Mouse (Mus musculus) kidney, postnatal 0 days (tissue): ENCODE measurements around the gene Nckap5. TPM values are rescaled to one million over a fixed set of nuclear protein-coding genes. Genes with fewer than 3 reads are reported as not detected.

Experiments
- ATAC-seq: fragments of 200-750 bp; cut with Nextera tagmentation; replicated peaks from 2 replicates; pipeline ENCODE4 v1.8.0; 2017; ENCODE audit warnings: low read depth, moderate number of reproducible peaks, moderate TSS enrichment, moderate library complexity; ENCODE audit not compliant: low FRiP score
- DNase-seq: peaks from one replicate; pipeline ENCODE4 v3.0.0-alpha.2; 2016; ENCODE audit warnings: low spot score
- H3K27ac ChIP-seq: fragments of 300-500 bp; sonication (generic); 2 replicates; pipeline ENCODE4 v1.5.1; 2014; ENCODE audit warnings: mild to moderate bottlenecking
- H3K27me3 ChIP-seq: fragments of 300-500 bp; sonication (generic); 2 replicates; pipeline ENCODE4 v1.6.1; 2014; ENCODE audit warnings: low read length, mixed read lengths; ENCODE audit not compliant: insufficient read depth
- H3K36me3 ChIP-seq: fragments of 300-500 bp; sonication (generic); 2 replicates; pipeline ENCODE4 v1.6.1; 2014; ENCODE audit warnings: low read length, mixed read lengths; ENCODE audit not compliant: insufficient read depth
- H3K4me1 ChIP-seq: fragments of 300-500 bp; sonication (generic); replicated peaks from 2 replicates; pipeline ENCODE4 v1.6.1; 2014; ENCODE audit warnings: antibody characterized with exemption, low read length, mixed read lengths; ENCODE audit not compliant: insufficient read depth
- H3K4me2 ChIP-seq: fragments of 300-500 bp; sonication (generic); 2 replicates; pipeline ENCODE4 v1.6.1; 2014; ENCODE audit warnings: mild to moderate bottlenecking, low read length, moderate library complexity, mixed read lengths
- H3K4me3 ChIP-seq: fragments of 300-500 bp; sonication (generic); replicated peaks from 2 replicates; pipeline ENCODE4 v1.5.1; 2014; ENCODE audit warnings: low read depth, low read length
- H3K9ac ChIP-seq: fragments of 300-500 bp; sonication (generic); 2 replicates; pipeline ENCODE4 v1.6.1; 2014; ENCODE audit warnings: low read depth, low read length
- H3K9me3 ChIP-seq: fragments of 300-500 bp; sonication (generic); replicated peaks from 2 replicates; pipeline ENCODE4 v1.6.1; 2016; ENCODE audit warnings: low read length, inconsistent platforms, mixed read lengths
- CTCF ChIP-seq: IDR thresholded peaks from 2 replicates; pipeline ENCODE4 v1.5.1; 2016; ENCODE audit warnings: antibody characterized with exemption, low read depth, mild to moderate bottlenecking, moderate library complexity
- WGBS: fragments of 180-500 bp; shearing (Covaris S2); extraction: QIAGEN DNeasy Blood & Tissue Kit; methylation state at CpG from one replicate; pipeline ENCODE4 v1.1.7; 2014; 5-methylcytosine and 5-hydroxymethylcytosine counted together
- polyA plus RNA-seq: library from polyadenylated mRNA; unstranded; fragments of >200 nt; fragmentation: Nextera tagmentation; extraction: Ambion mirVana; gene quantifications from 2 replicates; pipeline ENCODE4 v1.2.1, GENCODE M21; 2015

Gene Nckap5
- polyA plus RNA-seq, 1 experiment from 2014 or later: 4.0 TPM

DNA sequence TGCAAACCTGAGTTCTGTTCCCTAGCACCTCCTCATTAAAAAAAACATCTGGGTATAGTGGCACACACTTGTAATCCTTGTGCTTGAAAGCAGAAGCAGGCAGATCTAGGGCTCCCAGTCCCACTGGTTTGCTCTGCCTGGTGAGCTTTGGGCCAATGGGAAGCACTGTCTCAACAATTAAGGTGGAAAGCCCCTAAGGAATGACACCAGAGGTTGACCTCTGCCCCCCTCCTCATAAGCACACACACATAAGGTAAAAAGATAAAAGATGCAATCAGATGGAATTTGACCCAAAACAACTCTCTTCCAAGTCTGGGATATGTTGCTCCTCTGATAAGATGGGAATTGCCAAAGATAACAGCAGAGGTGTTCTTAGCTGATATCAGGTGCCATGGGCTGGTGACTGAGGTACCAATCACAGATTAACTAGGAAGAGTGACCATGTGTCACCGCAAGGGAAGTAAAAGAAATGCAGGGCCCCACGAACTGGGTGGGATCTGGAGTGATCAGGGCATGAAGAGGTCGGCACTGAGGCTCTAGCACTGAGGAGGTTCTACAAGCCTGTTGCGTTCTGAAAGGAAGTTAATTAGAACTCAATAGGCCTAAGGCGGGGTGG, 110.8 kb downstream of the Nckap5 start:
- Histone ChIP-seq H3K9me3 (no peaks in the 10 kb centered on the region), H3K4me3 (no peak overlapping the region), H3K9ac (no peak overlapping the region), H3K4me2 (no peak overlapping the region), H3K27ac (no peak overlapping the region), H3K27me3 (no peaks in the 10 kb centered on the region), H3K36me3 (no peaks in the 10 kb centered on the region), H3K4me1 (no peaks in the 10 kb centered on the region)
- TF ChIP-seq CTCF: no peak
- DNase-seq (no peak), ATAC-seq (no peak; the same call in 1 of the 2 replicates)
- 56% methylated on average over 5 of the region's 5 CpGs for WGBS

DNA sequence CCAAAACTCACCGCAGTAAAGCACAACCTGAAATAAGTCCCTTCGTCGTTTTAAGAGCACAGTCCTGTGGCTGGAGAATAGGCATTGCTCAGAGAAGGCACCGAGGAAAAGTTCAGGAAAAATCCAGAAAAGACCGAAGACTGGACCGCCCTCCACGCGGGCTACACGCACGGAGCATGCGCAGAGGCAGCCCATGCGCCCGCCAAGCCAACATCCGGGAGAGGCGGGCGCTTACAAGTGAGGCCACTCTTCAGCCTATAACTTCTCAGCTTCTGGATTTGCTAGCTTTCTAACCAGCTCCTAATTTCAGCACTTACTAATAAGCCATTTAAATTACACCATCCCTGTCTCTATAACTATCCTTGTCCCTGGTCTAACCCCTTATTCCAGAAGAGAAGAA, 124.0 kb downstream of the Nckap5 start:
- Histone ChIP-seq H3K4me1 (no peaks in the 10 kb centered on the region), H3K27ac (no peak overlapping the region), H3K4me2 (no peak overlapping the region), H3K27me3 (no peaks in the 10 kb centered on the region), H3K4me3 (no peak overlapping the region), H3K9me3 (no peaks in the 10 kb centered on the region), H3K36me3 (no peaks in the 10 kb centered on the region), H3K9ac (no peak overlapping the region)
- DNase-seq: no peak
- no peak for ATAC-seq
- WGBS: 95% methylated on average over 16 of the region's 16 CpGs
- TF ChIP-seq CTCF: no peak

DNA sequence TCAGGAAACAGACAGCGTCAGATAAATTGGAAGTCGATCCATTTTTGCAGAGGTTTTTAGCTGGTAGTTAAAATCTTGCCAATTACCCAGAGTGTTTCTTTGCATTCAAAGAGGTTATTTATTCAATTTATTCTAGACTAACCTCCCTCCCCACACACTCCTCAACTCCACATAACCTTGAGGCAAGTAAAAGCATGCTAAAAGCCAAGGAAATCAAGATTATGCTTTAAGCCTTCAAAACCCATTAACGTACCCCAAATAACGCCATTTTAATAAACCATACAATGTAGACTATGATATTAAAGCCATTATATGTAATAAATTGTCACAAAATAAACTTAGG, 129.7 kb downstream of the Nckap5 start:
- Histone ChIP-seq H3K4me1 (no peaks in the 10 kb centered on the region), H3K9ac (no peak overlapping the region), H3K36me3 (no peaks in the 10 kb centered on the region), H3K27ac (no peak overlapping the region), H3K9me3 (no peaks in the 10 kb centered on the region), H3K4me3 (no peak overlapping the region), H3K4me2 (no peak overlapping the region), H3K27me3 (no peaks in the 10 kb centered on the region)
- WGBS: 85% methylated on average over 4 of the region's 4 CpGs
- DNase-seq (no peak), ATAC-seq (no peak)
- TF ChIP-seq CTCF: no peak

DNA sequence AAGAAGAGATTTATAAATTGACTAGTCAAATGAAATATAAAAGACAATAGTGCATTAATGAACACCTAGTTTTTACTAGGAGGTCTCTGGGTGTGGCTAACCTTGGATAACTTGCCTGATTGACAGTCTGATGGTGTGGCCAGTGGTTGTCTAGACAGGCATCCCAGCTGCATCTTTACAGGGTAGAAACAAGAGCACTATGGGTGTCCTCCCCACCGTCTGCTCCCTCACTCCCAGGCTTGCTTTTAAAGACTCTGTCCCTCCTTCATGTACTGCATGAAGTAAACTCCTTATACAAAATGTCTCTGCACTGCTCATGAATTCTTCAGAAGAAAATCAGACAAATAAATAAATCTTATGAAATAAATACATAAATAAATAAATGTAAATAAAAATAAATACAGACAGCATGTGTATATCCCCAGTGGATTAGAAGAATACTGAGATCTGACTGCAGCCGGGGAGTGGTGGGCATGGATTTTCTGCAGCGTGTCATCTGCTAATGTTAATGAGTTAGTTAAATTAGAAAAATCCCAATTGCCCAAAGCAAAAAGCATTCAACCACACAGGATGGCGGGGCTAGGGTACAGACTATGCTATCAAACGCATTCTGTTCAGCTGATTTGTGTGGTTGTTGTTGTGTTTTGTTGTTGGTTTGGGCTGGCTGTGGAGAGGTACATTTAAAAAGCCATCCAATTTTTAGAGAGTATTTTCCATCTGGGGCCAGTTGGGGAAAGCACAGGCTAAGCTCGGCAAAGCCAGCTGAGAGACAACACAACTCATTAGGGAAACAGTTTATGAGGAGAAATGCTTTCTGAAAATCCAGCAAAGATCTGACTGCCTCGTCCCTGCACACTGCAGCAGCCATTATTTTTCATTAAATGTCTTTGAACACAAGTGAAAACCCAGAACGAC, 130.3 kb downstream of the Nckap5 start:
- H3K9ac ChIP-seq: no peak overlapping the region
- no peaks in the 10 kb centered on the region for H3K9me3 ChIP-seq
- no peak overlapping the region for H3K4me3 ChIP-seq
- H3K4me1 ChIP-seq: no peaks in the 10 kb centered on the region
- ATAC-seq (no peak), DNase-seq (no peak)
- H3K4me2 ChIP-seq: no peak overlapping the region
- H3K36me3 ChIP-seq: no peaks in the 10 kb centered on the region
- no peaks in the 10 kb centered on the region for H3K27me3 ChIP-seq
- no peak overlapping the region for H3K27ac ChIP-seq
- TF ChIP-seq CTCF: no peak
- WGBS: 61% methylated on average over 8 of the region's 8 CpGs

DNA sequence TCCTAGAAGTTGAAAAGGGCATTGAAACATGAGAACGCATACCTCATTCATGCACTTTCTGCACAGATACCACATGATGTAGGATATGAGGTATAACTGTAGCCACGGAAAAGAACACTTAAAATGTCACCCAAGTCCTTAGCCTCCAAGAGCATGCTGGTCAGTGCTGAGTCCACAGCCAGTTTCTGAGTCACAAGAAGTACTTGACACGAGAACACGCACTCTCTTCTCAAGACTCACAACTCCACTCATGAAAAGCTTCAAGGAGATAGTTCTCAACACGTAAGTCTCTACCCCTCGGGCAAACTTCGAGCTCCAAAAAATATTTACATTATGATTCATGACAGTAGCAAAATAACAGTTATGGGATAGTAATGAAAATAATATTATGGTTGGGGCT, 137.0 kb downstream of the Nckap5 start:
- no peak for TF ChIP-seq CTCF
- Histone ChIP-seq H3K27ac (no peak overlapping the region), H3K9ac (no peak overlapping the region), H3K4me1 (no peaks in the 10 kb centered on the region), H3K4me2 (no peak overlapping the region), H3K4me3 (no peak overlapping the region), H3K9me3 (no peaks in the 10 kb centered on the region), H3K27me3 (no peaks in the 10 kb centered on the region), H3K36me3 (no peaks in the 10 kb centered on the region)
- no peak for DNase-seq
- ATAC-seq: no peak
- WGBS: 84% methylated on average over 7 of the region's 7 CpGs

DNA sequence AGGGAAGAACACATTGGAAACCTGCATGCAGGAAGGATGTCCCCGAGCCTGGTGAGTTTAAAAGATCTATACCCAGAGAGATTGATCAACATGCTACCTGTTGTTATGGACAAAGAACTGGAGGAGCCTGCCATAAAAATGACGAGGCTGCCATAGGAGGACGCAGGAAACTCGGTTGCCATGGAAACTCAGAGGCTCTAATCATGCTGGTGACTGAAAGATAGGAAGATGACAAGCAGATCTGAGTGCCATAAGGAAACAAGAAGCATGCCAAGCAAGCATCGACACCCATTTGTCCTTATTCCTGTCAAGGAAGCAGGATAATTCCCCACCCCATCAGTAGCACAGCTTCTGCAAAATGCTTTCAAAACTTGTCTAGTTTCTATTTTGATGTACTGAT, 142.0 kb downstream of the Nckap5 start:
- ATAC-seq (no peak), DNase-seq (no peak)
- H3K4me2 ChIP-seq: no peak overlapping the region
- H3K4me1 ChIP-seq: no peaks in the 10 kb centered on the region
- H3K9me3 ChIP-seq: no peaks in the 10 kb centered on the region
- H3K9ac ChIP-seq: no peak overlapping the region
- no peaks in the 10 kb centered on the region for H3K36me3 ChIP-seq
- H3K4me3 ChIP-seq: no peak overlapping the region
- H3K27ac ChIP-seq: no peak overlapping the region
- no peak for TF ChIP-seq CTCF
- WGBS: 62% methylated on average over 5 of the region's 5 CpGs
- no peaks in the 10 kb centered on the region for H3K27me3 ChIP-seq
